Mouse (Mus musculus): Measurements from ENCODE around the gene Ppara. TPM values are rescaled to one million over a fixed set of nuclear protein-coding genes. Genes with fewer than 3 reads are reported as not detected.

The Ppara gene
- polyA plus RNA-seq, 2 experiments = 4.4 to 6.9 TPM

DNA sequence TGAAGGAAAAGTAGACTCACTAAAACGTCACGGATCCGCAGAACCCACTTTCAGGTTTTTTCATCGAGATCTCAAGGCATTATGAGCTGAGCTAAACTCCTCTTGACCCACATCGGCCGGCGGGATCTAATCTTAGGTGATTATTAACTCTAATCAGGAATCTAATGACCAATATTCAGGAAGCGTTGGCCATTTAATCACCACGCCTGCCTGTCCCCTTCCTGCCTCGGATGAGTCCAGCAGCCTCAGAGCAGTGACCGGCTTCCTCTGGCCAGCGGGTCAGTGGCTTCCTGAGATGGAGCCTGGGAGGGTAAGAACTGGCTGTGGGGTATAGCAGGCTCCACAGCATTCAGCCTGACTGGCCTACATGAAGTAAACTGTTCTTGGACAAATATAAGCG, 11.9 kb downstream of the Ppara start:
- ATAC-seq (ENCODE audit: insufficient read depth) (no peak), DNase-seq (ENCODE audit: low read depth in 3 of 3, low spot score in 3 of 3) (no peak)
- Histone ChIP-seq H3K27ac (no peak overlapping the region), H3K4me3 (ENCODE audit: insufficient read depth in 1 of 2, low read depth in 2 of 2, low read length in 2 of 2) (no peak overlapping the region), H3K4me1 (replicated peaks; ENCODE audit: control insufficient read depth in 2 of 2, insufficient read depth in 2 of 2, low read length in 1 of 2) (peaks cover 0 to 9% of the 10 kb centered on the region in 2 experiments; a peak in 1 of 4 replicates), H3K36me3 (replicated peaks; ENCODE audit: control insufficient read depth, insufficient read depth, low read depth) (no peaks in the 10 kb centered on the region), H3K27me3 (ENCODE audit: control insufficient read depth, insufficient read depth, low read length) (no peaks in the 10 kb centered on the region), H3K4me2 (ENCODE audit: low read depth) (no peak overlapping the region), H3K9me3 (ENCODE audit: control insufficient read depth, low read length) (no peaks in the 10 kb centered on the region), H3K9ac (replicated peaks) (no peak overlapping the region)
- 56% methylated on average over 13 of the region's 13 CpGs for WGBS (ENCODE audit: insufficient replicate concordance)
- TF ChIP-seq CTCF (IDR thresholded peaks at IDR 0.05; ENCODE audit: low read depth) = no peak
- no peak for TF ChIP-seq EP300 (IDR thresholded peaks at IDR 0.05; ENCODE audit: low read depth)

GRCm38 (mm10) chr15:85747951-85748350, 13.2 kb downstream of the Ppara start:
- Histone ChIP-seq H3K9ac (replicated peaks) (no peak overlapping the region), H3K4me2 (ENCODE audit: low read depth) (no peak overlapping the region), H3K4me3 (ENCODE audit: insufficient read depth in 1 of 2, low read depth in 2 of 2, low read length in 2 of 2) (no peak overlapping the region), H3K27ac (no peak overlapping the region), H3K27me3 (ENCODE audit: control insufficient read depth, insufficient read depth, low read length) (no peaks in the 10 kb centered on the region), H3K36me3 (replicated peaks; ENCODE audit: control insufficient read depth, insufficient read depth, low read depth) (no peaks in the 10 kb centered on the region), H3K4me1 (replicated peaks; ENCODE audit: control insufficient read depth in 2 of 2, insufficient read depth in 2 of 2, low read length in 1 of 2) (peaks cover 0 to 4% of the 10 kb centered on the region in 2 experiments; a peak in 1 of 4 replicates), H3K9me3 (ENCODE audit: control insufficient read depth, low read length) (no peaks in the 10 kb centered on the region)
- ATAC-seq (ENCODE audit: insufficient read depth) = no peak
- TF ChIP-seq EP300 (IDR thresholded peaks at IDR 0.05; ENCODE audit: low read depth) (no peak), CTCF (IDR thresholded peaks at IDR 0.05; ENCODE audit: low read depth) (no peak)
- WGBS (ENCODE audit: insufficient replicate concordance) = 62% methylated on average over 5 of the region's 5 CpGs
- no peak for DNase-seq (ENCODE audit: low read depth in 3 of 3, low spot score in 3 of 3)

GRCm38 (mm10) chr15:85748466-85748865, 13.7 kb downstream of the Ppara start:
- DNase-seq (ENCODE audit: low read depth in 3 of 3, low spot score in 3 of 3) = no peak
- no peak overlapping the region for H3K4me2 ChIP-seq (ENCODE audit: low read depth)

GRCm38 (mm10) chr15:85749141-85749540, 14.4 kb downstream of the Ppara start:
- ATAC-seq (ENCODE audit: insufficient read depth) (no peak), DNase-seq (ENCODE audit: low read depth in 3 of 3, low spot score in 3 of 3) (no peak)
- H3K27ac ChIP-seq = no peak overlapping the region
- H3K4me2 ChIP-seq (ENCODE audit: low read depth) = no peak overlapping the region
- H3K27me3 ChIP-seq (ENCODE audit: control insufficient read depth, insufficient read depth, low read length) = no peaks in the 10 kb centered on the region
- 72% methylated on average over 9 of the region's 9 CpGs for WGBS (ENCODE audit: insufficient replicate concordance)
- no peak overlapping the region for H3K9ac ChIP-seq (replicated peaks)
- no peak overlapping the region for H3K4me3 ChIP-seq (ENCODE audit: insufficient read depth in 1 of 2, low read depth in 2 of 2, low read length in 2 of 2)
- H3K36me3 ChIP-seq (replicated peaks; ENCODE audit: control insufficient read depth, insufficient read depth, low read depth) = no peaks in the 10 kb centered on the region
- H3K4me1 ChIP-seq (replicated peaks; ENCODE audit: control insufficient read depth in 2 of 2, insufficient read depth in 2 of 2, low read length in 1 of 2) = no peaks in the 10 kb centered on the region
- TF ChIP-seq CTCF (IDR thresholded peaks at IDR 0.05; ENCODE audit: low read depth) (no peak), EP300 (IDR thresholded peaks at IDR 0.05; ENCODE audit: low read depth) (no peak)
- no peaks in the 10 kb centered on the region for H3K9me3 ChIP-seq (ENCODE audit: control insufficient read depth, low read length)

More at GRCm38 (mm10) chr15:85748466-85748865, 13.7 kb downstream of the Ppara start:
- peaks cover 0 to 3% of the 10 kb centered on the region in 2 experiments; a peak in 1 of 4 replicates for H3K4me1 ChIP-seq (replicated peaks; ENCODE audit: control insufficient read depth in 2 of 2, insufficient read depth in 2 of 2, low read length in 1 of 2)
- no peaks in the 10 kb centered on the region for H3K27me3 ChIP-seq (ENCODE audit: control insufficient read depth, insufficient read depth, low read length)
- no peaks in the 10 kb centered on the region for H3K9me3 ChIP-seq (ENCODE audit: control insufficient read depth, low read length)
- H3K9ac ChIP-seq (replicated peaks) = no peak overlapping the region
- no peak for ATAC-seq (ENCODE audit: insufficient read depth)
- no peak for TF ChIP-seq CTCF (IDR thresholded peaks at IDR 0.05; ENCODE audit: low read depth)
- TF ChIP-seq EP300 (IDR thresholded peaks at IDR 0.05; ENCODE audit: low read depth) = no peak
- H3K36me3 ChIP-seq (replicated peaks; ENCODE audit: control insufficient read depth, insufficient read depth, low read depth) = no peaks in the 10 kb centered on the region
- H3K4me3 ChIP-seq (ENCODE audit: insufficient read depth in 1 of 2, low read depth in 2 of 2, low read length in 2 of 2) = no peak overlapping the region
- WGBS (ENCODE audit: insufficient replicate concordance) = 39% methylated on average over 3 of the region's 3 CpGs
- no peak overlapping the region for H3K27ac ChIP-seq

GRCm38 (mm10) chr15:85750115-85750514, 15.3 kb downstream of the Ppara start:
- Histone ChIP-seq H3K9me3 (ENCODE audit: control insufficient read depth, low read length) (no peaks in the 10 kb centered on the region), H3K9ac (replicated peaks) (no peak overlapping the region), H3K27me3 (ENCODE audit: control insufficient read depth, insufficient read depth, low read length) (no peaks in the 10 kb centered on the region), H3K4me2 (ENCODE audit: low read depth) (no peak overlapping the region), H3K27ac (no peak overlapping the region), H3K36me3 (replicated peaks; ENCODE audit: control insufficient read depth, insufficient read depth, low read depth) (no peaks in the 10 kb centered on the region), H3K4me1 (replicated peaks; ENCODE audit: control insufficient read depth in 2 of 2, insufficient read depth in 2 of 2, low read length in 1 of 2) (peaks cover 0 to 2% of the 10 kb centered on the region in 2 experiments; a peak in 2 of 4 replicates), H3K4me3 (ENCODE audit: insufficient read depth in 1 of 2, low read depth in 2 of 2, low read length in 2 of 2) (no peak overlapping the region)
- TF ChIP-seq CTCF (IDR thresholded peaks at IDR 0.05; ENCODE audit: low read depth) (no peak), EP300 (IDR thresholded peaks at IDR 0.05; ENCODE audit: low read depth) (no peak)
- ATAC-seq (ENCODE audit: insufficient read depth) = no peak
- 65% methylated on average over 5 of the region's 5 CpGs for WGBS (ENCODE audit: insufficient replicate concordance)
- DNase-seq (ENCODE audit: low read depth in 3 of 3, low spot score in 3 of 3) = no peak

Data from liver, embryonic 14.5 days (tissue).